Mouse (Mus musculus) ES-E14 (cell line): Measurements from ENCODE around the gene Gm572. TPM values are rescaled to one million over a fixed set of nuclear protein-coding genes. Genes with fewer than 3 reads are reported as not detected.

Experiments
- DNase-seq: peaks from one replicate; pipeline ENCODE4 v3.0.0-alpha.2; 2013; ENCODE audit warnings: low read depth, low spot score
- H3K27ac ChIP-seq: 2 replicates; pipeline ENCODE4 v1.5.1; 2012; ENCODE audit warnings: low read depth, mild to moderate bottlenecking, low read length, moderate library complexity, mixed read lengths; ENCODE audit not compliant: poor library complexity, insufficient read depth, severe bottlenecking
- H3K36me3 ChIP-seq: 2 replicates; pipeline ENCODE4 v1.6.1; 2012; ENCODE audit warnings: mild to moderate bottlenecking, low read length, moderate library complexity, mixed read lengths; ENCODE audit not compliant: control insufficient read depth, poor library complexity, insufficient read depth, severe bottlenecking
- H3K4me1 ChIP-seq, 2 experiments: fragments of 150-350 bp in 1 of 2; sonication (generic) in 1 of 2; 2 replicates each; pipeline ENCODE4 v1.6.1; 2012; ENCODE audit warnings: low read length in 2 of 2, mild to moderate bottlenecking in 1 of 2, mixed read lengths in 1 of 2; ENCODE audit not compliant: control insufficient read depth in 2 of 2, insufficient read depth in 2 of 2, poor library complexity in 1 of 2
- H3K4me3 ChIP-seq, 2 experiments: fragments of 150-350 bp in 1 of 2; sonication (generic) in 1 of 2; 2 replicates each; pipeline ENCODE4 v1.5.1; 2012; ENCODE audit warnings: low read length in 2 of 2, low read depth in 1 of 2, mild to moderate bottlenecking in 1 of 2, mixed read lengths in 1 of 2; ENCODE audit not compliant: insufficient read depth in 1 of 2, poor library complexity in 1 of 2, severe bottlenecking in 1 of 2
- H3K9ac ChIP-seq: 2 replicates; pipeline ENCODE4 v1.6.1; 2012; ENCODE audit warnings: low read depth, mild to moderate bottlenecking, low read length, mixed read lengths; ENCODE audit not compliant: poor library complexity, insufficient read depth, severe bottlenecking
- H3K9me3 ChIP-seq: fragments of 150-350 bp; sonication (generic); 2 replicates; pipeline ENCODE4 v1.6.1; 2012; ENCODE audit warnings: low read depth, mild to moderate bottlenecking, low read length; ENCODE audit not compliant: control insufficient read depth, insufficient read depth
- CHD2 ChIP-seq: IDR thresholded peaks from 2 replicates; pipeline ENCODE4 v1.6.1; 2014; ENCODE audit warnings: mild to moderate bottlenecking, low read depth, low read length, inconsistent platforms
- HCFC1 ChIP-seq: IDR thresholded peaks from 2 replicates; pipeline ENCODE4 v1.6.1; 2012; ENCODE audit warnings: low read length, inconsistent platforms, borderline replicate concordance; ENCODE audit not compliant: insufficient read depth
- MAFK ChIP-seq: IDR thresholded peaks from 2 replicates; pipeline ENCODE4 v1.6.1; 2014; ENCODE audit warnings: mild to moderate bottlenecking, low read depth, low read length, inconsistent platforms; ENCODE audit not compliant: insufficient read depth
- ZC3H11A ChIP-seq: IDR thresholded peaks from 2 replicates; pipeline ENCODE4 v1.6.1; 2012; ENCODE audit warnings: low read depth, mild to moderate bottlenecking, inconsistent platforms, low read length, borderline replicate concordance
- ZNF384 ChIP-seq: IDR thresholded peaks from 2 replicates; pipeline ENCODE4 v1.6.1; 2012; ENCODE audit warnings: low read depth, low read length, inconsistent platforms
- in situ Hi-C, 2 experiments: fragments of 600-800 bp; cut with MboI; formaldehyde crosslinking; loops; one replicate each; pipeline ENCODE4 v1.15.1; 2025; ENCODE audit warnings: low sequenced_read_pairs in 2 of 2, inconsistent platforms in 1 of 2; ENCODE audit not compliant: unreplicated experiment in 2 of 2
- total RNA-seq: library from RNA; depleted of rRNA; stranded (reverse); fragments of 300-350 nt; gene quantifications from 2 replicates; pipeline ENCODE4 v1.2.3, GENCODE M21; 2012

Gm572 gene
- total RNA-seq, 1 experiment = 0.13 TPM

- TF ChIP-seq ZNF384 = no peak
- no peak for TF ChIP-seq ZC3H11A
- TF ChIP-seq HCFC1 = no peak
- TF ChIP-seq MAFK = no peak
- no peak for TF ChIP-seq CHD2
- Histone ChIP-seq H3K9me3 (no peaks in the 10 kb centered on the region), H3K27ac (no peak overlapping the region), H3K4me1 (peaks cover 0 to 8% of the 10 kb centered on the region in 2 experiments; a peak in 1 of 4 replicates), H3K9ac (peak overlapping the region; percentile 45; the same call in 1 of the 2 replicates), H3K4me3 (no peak overlapping the region; a peak in 1 of 4 replicates), H3K36me3 (no peaks in the 10 kb centered on the region)
- peak; percentile 75 for DNase-seq
- in situ Hi-C loops = no loop called here
Measured at GRCm38 (mm10) chr4:148662168-148662965, 19.2 kb downstream of the Gm572 start.

GRCm38 (mm10) chr4:148663326-148663725, 20.2 kb downstream of the Gm572 start:
- DNase-seq = no peak
- Histone ChIP-seq H3K36me3 (no peaks in the 10 kb centered on the region), H3K4me1 (peaks cover 0 to 8% of the 10 kb centered on the region in 2 experiments; a peak in 1 of 4 replicates), H3K9me3 (no peaks in the 10 kb centered on the region), H3K27ac (no peak overlapping the region), H3K4me3 (no peak overlapping the region), H3K9ac (no peak overlapping the region)
- no peak for TF ChIP-seq HCFC1
- TF ChIP-seq CHD2 = no peak
- TF ChIP-seq ZC3H11A = no peak
- TF ChIP-seq ZNF384 = no peak
- in situ Hi-C loops = no loop called here

GRCm38 (mm10) chr4:148664021-148664420, 20.9 kb downstream of the Gm572 start:
- H3K9ac ChIP-seq = no peak overlapping the region
- H3K27ac ChIP-seq = no peak overlapping the region
- peaks cover 0 to 8% of the 10 kb centered on the region in 2 experiments; a peak in 1 of 4 replicates for H3K4me1 ChIP-seq
- no peak for TF ChIP-seq MAFK
- TF ChIP-seq ZC3H11A = no peak
- TF ChIP-seq ZNF384 = no peak
- no peak for TF ChIP-seq CHD2
- no peak for TF ChIP-seq HCFC1
- no peak for DNase-seq
- H3K36me3 ChIP-seq = no peaks in the 10 kb centered on the region
- H3K9me3 ChIP-seq = no peaks in the 10 kb centered on the region
- in situ Hi-C loops = no loop called here
- no peak overlapping the region for H3K4me3 ChIP-seq

GRCm38 (mm10) chr4:148667006-148667755, 24.1 kb downstream of the Gm572 start:
- Histone ChIP-seq H3K27ac (no peak overlapping the region), H3K36me3 (no peaks in the 10 kb centered on the region), H3K4me1 (peaks cover 0 to 4% of the 10 kb centered on the region in 2 experiments; a peak in 1 of 4 replicates), H3K9ac (no peak overlapping the region), H3K4me3 (no peak overlapping the region), H3K9me3 (no peaks in the 10 kb centered on the region)
- in situ Hi-C loops = no loop called here
- no peak for DNase-seq
- TF ChIP-seq CHD2 (no peak), MAFK (no peak), ZNF384 (no peak), HCFC1 (no peak), ZC3H11A (no peak)
